Mouse (Mus musculus) lung, adult 2 months (tissue): ENCODE data around the gene Tbc1d10b.

ENCODE experiments used
- CTCF ChIP-seq: fragments of 200-500 bp; IDR thresholded peaks from 2 replicates; pipeline ENCODE4 v1.5.1; 2011; ENCODE audit warnings: mild to moderate bottlenecking, low read length, control low read depth; ENCODE audit not compliant: insufficient read depth
- POLR2A ChIP-seq: fragments of 200-500 bp; IDR thresholded peaks from 2 replicates; pipeline ENCODE4 v1.6.1; 2011; ENCODE audit warnings: low read depth, mild to moderate bottlenecking, control low read depth, low read length, borderline replicate concordance; ENCODE audit errors: extremely low read depth

- TF ChIP-seq CTCF, result no peak
- peak; percentile 45; the same call in 1 of the 2 replicates for TF ChIP-seq POLR2A
Measured at GRCm38 (mm10) chr7:127232622-127233367, 24.5 kb upstream of the Tbc1d10b start, which contains the start of the genes Zfp553 and Sept1.
